Mouse (Mus musculus) limb, embryonic 14.5 days (tissue): ENCODE measurements around the gene Ppp1r27. TPM values are rescaled to one million over a fixed set of nuclear protein-coding genes. Genes with fewer than 3 reads are reported as not detected.

Source experiments
- ATAC-seq: fragments of 200-750 bp; cut with Nextera tagmentation; 2 replicates; pipeline ENCODE4 v1.8.0; 2017; ENCODE audit warnings: low read depth, moderate number of reproducible peaks, moderate TSS enrichment; ENCODE audit not compliant: low FRiP score
- DNase-seq: peaks from one replicate; pipeline ENCODE4 v3.0.0-alpha.2; 2015; ENCODE audit warnings: low spot score
- H3K27ac ChIP-seq: fragments of 300-500 bp; sonication (generic); replicated peaks from 2 replicates; pipeline ENCODE4 v1.5.1; 2014; ENCODE audit warnings: low read depth, mild to moderate bottlenecking, low read length, moderate library complexity, mixed read lengths
- H3K27me3 ChIP-seq: fragments of 300-500 bp; sonication (generic); 2 replicates; pipeline ENCODE4 v1.6.1; 2014; ENCODE audit warnings: low read length, mixed read lengths; ENCODE audit not compliant: control insufficient read depth, insufficient read depth
- H3K36me3 ChIP-seq: fragments of 300-500 bp; sonication (generic); 2 replicates; pipeline ENCODE4 v1.6.1; 2014; ENCODE audit warnings: mild to moderate bottlenecking, low read length, moderate library complexity, mixed read lengths; ENCODE audit not compliant: control insufficient read depth, insufficient read depth
- H3K4me1 ChIP-seq: fragments of 300-500 bp; sonication (generic); 2 replicates; pipeline ENCODE4 v1.6.1; 2014; ENCODE audit warnings: antibody characterized with exemption, low read length, mixed read lengths; ENCODE audit not compliant: control insufficient read depth, insufficient read depth
- H3K4me2 ChIP-seq: fragments of 300-500 bp; sonication (generic); replicated peaks from 2 replicates; pipeline ENCODE4 v1.6.1; 2014; ENCODE audit warnings: low read depth, mild to moderate bottlenecking, low read length, moderate library complexity; ENCODE audit not compliant: severe bottlenecking
- H3K4me3 ChIP-seq: fragments of 300-500 bp; sonication (generic); replicated peaks from 2 replicates; pipeline ENCODE4 v1.5.1; 2014; ENCODE audit warnings: low read length
- H3K9ac ChIP-seq: fragments of 300-500 bp; sonication (generic); 2 replicates; pipeline ENCODE4 v1.6.1; 2014; ENCODE audit warnings: mild to moderate bottlenecking, low read depth, low read length, moderate library complexity; ENCODE audit not compliant: severe bottlenecking
- H3K9me3 ChIP-seq: fragments of 300-500 bp; sonication (generic); 2 replicates; pipeline ENCODE4 v1.6.1; 2016; ENCODE audit warnings: low read length; ENCODE audit not compliant: control insufficient read depth
- POLR2A ChIP-seq: fragments of 200-500 bp; IDR thresholded peaks from 2 replicates; pipeline ENCODE4 v1.8.0; 2012; ENCODE audit warnings: inconsistent platforms, mild to moderate bottlenecking, moderate library complexity, borderline replicate concordance; ENCODE audit not compliant: insufficient read depth, insufficient read length; ENCODE audit errors: extremely low read depth
- whole genome bisulfite sequencing: fragments of 180-500 bp; shearing (Covaris S2); extraction: QIAGEN DNeasy Blood & Tissue Kit; methylation state at CpG from one replicate; pipeline ENCODE4 v1.1.7; 2014; 5-methylcytosine and 5-hydroxymethylcytosine counted together
- polyA plus RNA-seq, 2 experiments: library from polyadenylated mRNA; depleted of rRNA in 1 of 2; stranded (reverse) in 1 of 2; unstranded in 1 of 2; fragments of >200 nt; fragmentation: Nextera tagmentation in 1 of 2; extraction: Ambion mirVana in 1 of 2; gene quantifications; 2 replicates each; pipeline versions ENCODE4 v1.2.1 to v1.2.3; 2012 to 2014

Gene Ppp1r27
- polyA plus RNA-seq, 2 experiments: 3.3 to 3.7 TPM

DNA sequence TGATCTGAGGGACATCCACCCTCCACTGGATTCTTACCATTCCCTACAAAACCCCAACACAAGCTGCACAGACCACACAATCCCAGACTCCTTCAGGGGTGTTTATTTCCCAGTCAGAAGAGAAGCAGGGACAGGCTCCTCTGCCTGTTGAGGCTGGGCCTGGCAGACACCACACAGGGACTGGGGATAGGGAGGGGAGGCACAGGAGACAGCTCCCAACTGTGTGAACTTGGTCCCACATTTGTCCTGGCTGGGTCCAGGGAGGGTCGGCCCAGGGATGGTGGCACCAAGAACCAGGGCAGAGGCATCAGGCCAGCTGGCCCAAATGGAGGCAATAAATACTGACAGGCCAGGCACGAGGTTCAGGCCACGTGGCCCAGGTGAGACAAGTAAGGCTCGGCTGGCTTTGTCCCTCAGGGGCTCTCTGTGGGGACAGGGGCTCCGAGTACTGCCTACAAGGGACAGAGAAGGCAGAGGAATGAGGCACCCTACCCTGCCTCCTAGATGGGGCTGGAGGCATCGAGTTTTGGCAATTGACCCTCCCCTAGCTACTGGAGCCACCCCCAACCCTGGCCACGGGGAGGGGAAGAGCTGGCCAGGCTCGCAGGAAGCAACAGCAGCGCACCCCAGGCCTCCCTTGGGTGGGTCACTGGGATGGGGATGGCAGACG is 27.2 kb upstream of the Ppp1r27 start:
- WGBS: 83% methylated on average over 10 of the region's 10 CpGs
- no peaks in the 10 kb centered on the region for H3K9me3 ChIP-seq
- no peak overlapping the region for H3K4me2 ChIP-seq
- H3K4me3 ChIP-seq: no peak overlapping the region
- no peaks in the 10 kb centered on the region for H3K27me3 ChIP-seq
- ATAC-seq (no peak), DNase-seq (no peak)
- no peak for TF ChIP-seq POLR2A
- 0 out of 2 replicates have a peak overlapping the region, but pooled peaks have one; percentile 4 for H3K9ac ChIP-seq
- no peak overlapping the region for H3K27ac ChIP-seq
- H3K4me1 ChIP-seq: peaks cover 25% of the 10 kb centered on the region
- H3K36me3 ChIP-seq: peaks cover 33% of the 10 kb centered on the region

GRCm38 (mm10) chr11:120577211-120578023 is 26.5 kb upstream of the Ppp1r27 start:
- 87% methylated on average over 7 of the region's 7 CpGs for WGBS
- ATAC-seq (no peak), DNase-seq (peak; percentile 51)
- Histone ChIP-seq H3K4me1 (peaks cover 24% of the 10 kb centered on the region), H3K36me3 (peaks cover 33% of the 10 kb centered on the region), H3K4me2 (no peak overlapping the region), H3K27ac (no peak overlapping the region), H3K27me3 (no peaks in the 10 kb centered on the region), H3K9me3 (no peaks in the 10 kb centered on the region), H3K4me3 (no peak overlapping the region), H3K9ac (0 out of 2 replicates have a peak overlapping the region, but pooled peaks have one; percentile 4)
- TF ChIP-seq POLR2A: no peak

DNA sequence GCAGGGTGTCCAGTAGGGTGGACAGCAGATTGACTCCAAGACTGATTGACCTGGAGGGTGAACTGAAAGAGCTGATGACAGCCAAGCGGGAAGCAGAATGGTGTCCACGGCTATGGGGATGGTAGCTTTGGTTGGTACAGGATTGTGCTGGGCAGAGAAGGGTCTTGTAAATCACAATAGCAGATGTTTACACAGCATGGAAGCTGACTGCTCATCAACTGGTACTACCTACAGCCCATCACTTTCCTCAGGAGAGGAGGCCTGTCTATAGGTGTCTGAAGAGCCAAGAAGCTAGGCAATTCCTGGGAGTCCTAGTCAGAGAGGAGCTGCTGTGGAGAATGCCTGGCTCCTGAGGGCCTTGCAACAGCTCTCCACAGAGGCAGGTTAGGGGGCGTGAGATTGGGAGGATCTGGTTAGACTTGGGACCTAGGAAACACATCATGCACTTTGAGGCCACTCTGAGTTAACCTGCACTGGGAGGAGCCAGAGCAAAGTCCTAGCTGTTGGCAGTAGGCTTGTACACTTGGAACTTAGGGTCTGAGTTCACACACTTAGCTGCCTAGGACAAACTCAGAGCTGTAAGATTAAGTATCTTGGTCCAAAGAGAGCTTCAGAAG is 25.5 kb upstream of the Ppp1r27 start:
- no peak for ATAC-seq
- H3K27me3 ChIP-seq: no peaks in the 10 kb centered on the region
- H3K27ac ChIP-seq: no peak overlapping the region
- H3K9ac ChIP-seq: no peak overlapping the region
- TF ChIP-seq POLR2A: no peak
- H3K36me3 ChIP-seq: peaks cover 36% of the 10 kb centered on the region
- H3K4me2 ChIP-seq: no peak overlapping the region
- H3K4me3 ChIP-seq: no peak overlapping the region
- no peaks in the 10 kb centered on the region for H3K9me3 ChIP-seq
- 81% methylated on average over 3 of the region's 3 CpGs for WGBS
- no peak for DNase-seq
- peaks cover 20% of the 10 kb centered on the region for H3K4me1 ChIP-seq

- no peak for TF ChIP-seq POLR2A
- Histone ChIP-seq H3K9me3 (no peaks in the 10 kb centered on the region), H3K4me1 (peaks cover 26% of the 10 kb centered on the region), H3K4me2 (no peak overlapping the region), H3K4me3 (no peak overlapping the region), H3K9ac (no peak overlapping the region), H3K27me3 (no peaks in the 10 kb centered on the region), H3K27ac (no peak overlapping the region), H3K36me3 (peaks cover 41% of the 10 kb centered on the region)
- no peak for DNase-seq
- ATAC-seq: no peak
These were observed 25.0 kb upstream of the Ppp1r27 start for GRCm38 (mm10) chr11:120575940-120576339.

DNA sequence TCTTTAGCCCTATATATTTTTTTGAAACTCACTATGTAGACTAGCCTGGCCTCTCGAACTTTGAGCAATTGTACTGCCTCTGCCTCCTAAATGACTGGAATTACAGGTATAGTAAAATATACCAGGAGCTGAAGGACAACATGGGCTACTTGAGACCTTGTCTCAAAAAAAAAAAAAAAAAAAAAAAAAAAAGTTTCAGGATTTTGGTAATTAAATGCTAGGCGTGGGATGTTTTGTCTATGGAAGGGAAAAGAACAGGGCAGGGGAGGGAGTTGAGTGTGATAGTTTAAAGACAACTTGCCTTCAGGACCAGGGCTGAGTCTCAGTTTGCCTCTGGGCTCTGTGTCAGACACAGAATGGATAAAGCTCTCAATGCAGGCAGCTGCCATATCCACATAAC is 24.1 kb upstream of the Ppp1r27 start:
- H3K4me2 ChIP-seq: no peak overlapping the region
- DNase-seq: no peak
- peaks cover 26% of the 10 kb centered on the region for H3K4me1 ChIP-seq
- WGBS: 68% methylated on average over 2 of the region's 2 CpGs
- no peaks in the 10 kb centered on the region for H3K9me3 ChIP-seq
- H3K27me3 ChIP-seq: no peaks in the 10 kb centered on the region
- peaks cover 49% of the 10 kb centered on the region for H3K36me3 ChIP-seq
- H3K4me3 ChIP-seq: no peak overlapping the region
- no peak for TF ChIP-seq POLR2A
- H3K9ac ChIP-seq: no peak overlapping the region
- ATAC-seq: no peak
- H3K27ac ChIP-seq: no peak overlapping the region
